Mouse (Mus musculus) testis, adult 2 months (tissue): ENCODE data around the gene Synj2.

ENCODE experiments used
- CTCF ChIP-seq: fragments of 200-500 bp; IDR thresholded peaks from 2 replicates; pipeline ENCODE4 v1.5.1; 2012; ENCODE audit warnings: low read depth, mild to moderate bottlenecking, inconsistent platforms, low read length, moderate library complexity; ENCODE audit not compliant: control insufficient read depth, insufficient read depth, insufficient replicate concordance
- POLR2A ChIP-seq: fragments of 200-500 bp; IDR thresholded peaks from 2 replicates; pipeline ENCODE4 v1.6.1; 2012; ENCODE audit warnings: low read depth, mild to moderate bottlenecking, inconsistent platforms, low read length, moderate library complexity; ENCODE audit not compliant: control insufficient read depth

GRCm38 (mm10) chr17:6035661-6036060 lies 94.6 kb downstream of the Synj2 start:
- TF ChIP-seq POLR2A (no peak), CTCF (no peak)
